Mouse (Mus musculus) forebrain, embryonic 12.5 days (tissue): Measurements from ENCODE around the gene Cachd1. TPM values are rescaled to one million over a fixed set of nuclear protein-coding genes. Genes with fewer than 3 reads are reported as not detected.

Experiments used
- ATAC-seq: fragments of 200-750 bp; cut with Nextera tagmentation; 2 replicates; pipeline ENCODE4 v1.8.0; 2017; ENCODE audit warnings: moderate TSS enrichment; ENCODE audit not compliant: low FRiP score
- H3K27ac ChIP-seq: fragments of 300-500 bp; sonication (generic); 2 replicates; pipeline ENCODE4 v1.5.1; 2016; ENCODE audit warnings: mild to moderate bottlenecking
- H3K27me3 ChIP-seq: fragments of 300-500 bp; sonication (generic); 2 replicates; pipeline ENCODE4 v1.6.1; 2016; ENCODE audit warnings: mild to moderate bottlenecking
- H3K36me3 ChIP-seq: fragments of 300-500 bp; sonication (generic); replicated peaks from 2 replicates; pipeline ENCODE4 v1.6.1; 2016; ENCODE audit warnings: mild to moderate bottlenecking
- H3K4me1 ChIP-seq: fragments of 300-500 bp; sonication (generic); 2 replicates; pipeline ENCODE4 v1.6.1; 2016
- H3K4me2 ChIP-seq: fragments of 300-500 bp; sonication (generic); 2 replicates; pipeline ENCODE4 v1.6.1; 2016; ENCODE audit warnings: mild to moderate bottlenecking, moderate library complexity
- H3K4me3 ChIP-seq: fragments of 300-500 bp; sonication (generic); replicated peaks from 2 replicates; pipeline ENCODE4 v1.5.1; 2016; ENCODE audit warnings: mild to moderate bottlenecking
- H3K9ac ChIP-seq: fragments of 300-500 bp; sonication (generic); 2 replicates; pipeline ENCODE4 v1.6.1; 2016; ENCODE audit warnings: mild to moderate bottlenecking
- H3K9me3 ChIP-seq: fragments of 300-500 bp; sonication (generic); 2 replicates; pipeline ENCODE4 v1.6.1; 2016
- WGBS: fragments of 180-500 bp; shearing (Covaris S2); methylation state at CpG from one replicate; pipeline ENCODE4 v1.1.7; 2016; 5-methylcytosine and 5-hydroxymethylcytosine counted together
- polyA plus RNA-seq: library from polyadenylated mRNA; unstranded; fragments of >200 nt; fragmentation: Nextera tagmentation; extraction: Ambion mirVana; gene quantifications from 2 replicates; pipeline ENCODE4 v1.2.1, GENCODE M21; 2016

Cachd1 gene
- polyA plus RNA-seq, 1 experiment from 2014 or later = 39.6 TPM

- no peaks in the 10 kb centered on the region for H3K9me3 ChIP-seq
- H3K4me3 ChIP-seq = no peak overlapping the region
- no peak overlapping the region for H3K27ac ChIP-seq
- no peak overlapping the region for H3K4me2 ChIP-seq
- peaks cover 14% of the 10 kb centered on the region for H3K27me3 ChIP-seq
- no peak for ATAC-seq
- no peak overlapping the region for H3K9ac ChIP-seq
- H3K4me1 ChIP-seq = peaks cover 46% of the 10 kb centered on the region
- 87% methylated on average over 14 of the region's 14 CpGs for WGBS
- no peaks in the 10 kb centered on the region for H3K36me3 ChIP-seq
These were observed 24.4 kb downstream of the Cachd1 start for GRCm38 (mm10) chr4:100800730-100801442.

- no peak for ATAC-seq
- Histone ChIP-seq H3K9me3 (no peaks in the 10 kb centered on the region), H3K27ac (no peak overlapping the region), H3K27me3 (peaks cover 11% of the 10 kb centered on the region; the same call in 1 of the 2 replicates), H3K4me3 (no peak overlapping the region), H3K4me2 (no peak overlapping the region), H3K4me1 (peaks cover 41% of the 10 kb centered on the region), H3K36me3 (no peaks in the 10 kb centered on the region), H3K9ac (no peak overlapping the region)
- 65% methylated on average over 3 of the region's 3 CpGs for WGBS
These were observed 24.9 kb downstream of the Cachd1 start for GRCm38 (mm10) chr4:100801443-100801786.

GRCm38 (mm10) chr4:100811057-100811695 lies 34.7 kb downstream of the Cachd1 start:
- Histone ChIP-seq H3K36me3 (no peaks in the 10 kb centered on the region), H3K4me1 (peaks cover 35% of the 10 kb centered on the region), H3K9ac (no peak overlapping the region), H3K27ac (peak overlapping the region; percentile 33; the same call in 1 of the 2 replicates), H3K9me3 (no peaks in the 10 kb centered on the region), H3K4me3 (no peak overlapping the region), H3K4me2 (peak overlapping the region; percentile 42), H3K27me3 (peaks cover 52% of the 10 kb centered on the region)
- 4% methylated on average over 5 of the region's 5 CpGs for WGBS
- peak; percentile 74 for ATAC-seq

GRCm38 (mm10) chr4:100811802-100812510 lies 35.5 kb downstream of the Cachd1 start:
- Histone ChIP-seq H3K9me3 (no peaks in the 10 kb centered on the region), H3K4me2 (peak overlapping the region; percentile 42), H3K27ac (peak overlapping the region; percentile 47; the same call in 1 of the 2 replicates), H3K4me1 (peaks cover 35% of the 10 kb centered on the region), H3K4me3 (no peak overlapping the region), H3K27me3 (peaks cover 48% of the 10 kb centered on the region), H3K36me3 (no peaks in the 10 kb centered on the region), H3K9ac (no peak overlapping the region)
- WGBS = 10% methylated on average over 8 of the region's 8 CpGs
- ATAC-seq = peak; percentile 27

GRCm38 (mm10) chr4:100813767-100814461 lies 37.4 kb downstream of the Cachd1 start:
- Histone ChIP-seq H3K36me3 (no peaks in the 10 kb centered on the region), H3K27me3 (peaks cover 37% of the 10 kb centered on the region), H3K27ac (no peak overlapping the region), H3K4me2 (no peak overlapping the region), H3K9ac (no peak overlapping the region), H3K9me3 (no peaks in the 10 kb centered on the region), H3K4me3 (no peak overlapping the region), H3K4me1 (peaks cover 35% of the 10 kb centered on the region)
- ATAC-seq = no peak
- 93% methylated on average over 2 of the region's 2 CpGs for WGBS

GRCm38 (mm10) chr4:100819238-100819637 lies 42.8 kb downstream of the Cachd1 start:
- H3K9me3 ChIP-seq = no peaks in the 10 kb centered on the region; the same call in 1 of the 2 replicates
- H3K4me2 ChIP-seq = no peak overlapping the region
- 0 out of 2 replicates have a peak overlapping the region, but pooled peaks have one; percentile 31 for H3K27ac ChIP-seq
- no peak overlapping the region for H3K9ac ChIP-seq
- 93% methylated on average over 3 of the region's 3 CpGs for WGBS
- peaks cover 20% of the 10 kb centered on the region; the same call in 1 of the 2 replicates for H3K27me3 ChIP-seq
- H3K36me3 ChIP-seq = no peaks in the 10 kb centered on the region
- ATAC-seq = no peak
- no peak overlapping the region for H3K4me3 ChIP-seq
- H3K4me1 ChIP-seq = 0 out of 2 replicates have a peak, but pooled peaks cover 3% of the 10 kb centered on the region

- H3K27ac ChIP-seq = no peak overlapping the region
- H3K4me2 ChIP-seq = no peak overlapping the region
- H3K4me1 ChIP-seq = peaks cover 10% of the 10 kb centered on the region
- 92% methylated on average over 7 of the region's 7 CpGs for WGBS
- no peak overlapping the region for H3K9ac ChIP-seq
- no peak overlapping the region for H3K4me3 ChIP-seq
- no peaks in the 10 kb centered on the region for H3K36me3 ChIP-seq
- no peaks in the 10 kb centered on the region for H3K27me3 ChIP-seq
- no peak for ATAC-seq
- no peaks in the 10 kb centered on the region; the same call in 1 of the 2 replicates for H3K9me3 ChIP-seq
These were observed 46.1 kb downstream of the Cachd1 start for GRCm38 (mm10) chr4:100822526-100822925.

GRCm38 (mm10) chr4:100827374-100827773 lies 50.9 kb downstream of the Cachd1 start:
- H3K4me2 ChIP-seq = no peak overlapping the region
- peaks cover 30% of the 10 kb centered on the region for H3K4me1 ChIP-seq
- 7% methylated on average over 5 of the region's 5 CpGs for WGBS
- no peak for ATAC-seq
- H3K36me3 ChIP-seq = 0 out of 2 replicates have a peak, but pooled peaks cover 3% of the 10 kb centered on the region
- no peaks in the 10 kb centered on the region for H3K27me3 ChIP-seq
- no peaks in the 10 kb centered on the region for H3K9me3 ChIP-seq
- H3K27ac ChIP-seq = no peak overlapping the region
- H3K9ac ChIP-seq = no peak overlapping the region
- H3K4me3 ChIP-seq = no peak overlapping the region

- Histone ChIP-seq H3K4me2 (no peak overlapping the region), H3K9ac (no peak overlapping the region), H3K27ac (no peak overlapping the region), H3K4me3 (no peak overlapping the region), H3K27me3 (no peaks in the 10 kb centered on the region), H3K4me1 (peaks cover 27% of the 10 kb centered on the region), H3K9me3 (no peaks in the 10 kb centered on the region), H3K36me3 (0 out of 2 replicates have a peak, but pooled peaks cover 5% of the 10 kb centered on the region)
- peak; percentile 65; the same call in 1 of the 2 replicates for ATAC-seq
- 5% methylated on average over 10 of the region's 10 CpGs for WGBS
These were observed 52.3 kb downstream of the Cachd1 start for GRCm38 (mm10) chr4:100828737-100829136.

- 84% methylated on average over 6 of the region's 6 CpGs for WGBS
These were observed 60.7 kb downstream of the Cachd1 start for GRCm38 (mm10) chr4:100837205-100837604.

GRCm38 (mm10) chr4:100842629-100843028 lies 66.2 kb downstream of the Cachd1 start:
- H3K4me2 ChIP-seq = no peak overlapping the region
- H3K27ac ChIP-seq = no peak overlapping the region
- ATAC-seq = no peak

More at GRCm38 (mm10) chr4:100837205-100837604, 60.7 kb downstream of the Cachd1 start:
- Histone ChIP-seq H3K9me3 (no peaks in the 10 kb centered on the region), H3K36me3 (0 out of 2 replicates have a peak, but pooled peaks cover 4% of the 10 kb centered on the region), H3K9ac (no peak overlapping the region), H3K4me3 (no peak overlapping the region), H3K27ac (no peak overlapping the region), H3K4me1 (peaks cover 20% of the 10 kb centered on the region), H3K4me2 (no peak overlapping the region), H3K27me3 (no peaks in the 10 kb centered on the region)
- ATAC-seq = no peak

GRCm38 (mm10) chr4:100843119-100843518 lies 66.6 kb downstream of the Cachd1 start:
- Histone ChIP-seq H3K9ac (no peak overlapping the region), H3K9me3 (no peaks in the 10 kb centered on the region), H3K4me2 (no peak overlapping the region), H3K4me1 (peaks cover 26% of the 10 kb centered on the region), H3K27ac (no peak overlapping the region), H3K36me3 (no peaks in the 10 kb centered on the region), H3K27me3 (no peaks in the 10 kb centered on the region), H3K4me3 (no peak overlapping the region)
- 31% methylated on average over 5 of the region's 5 CpGs for WGBS
- no peak for ATAC-seq

More at GRCm38 (mm10) chr4:100842629-100843028, 66.2 kb downstream of the Cachd1 start:
- Histone ChIP-seq H3K9me3 (no peaks in the 10 kb centered on the region), H3K36me3 (no peaks in the 10 kb centered on the region), H3K27me3 (no peaks in the 10 kb centered on the region), H3K9ac (no peak overlapping the region), H3K4me3 (no peak overlapping the region), H3K4me1 (peaks cover 26% of the 10 kb centered on the region)
- WGBS = 17% methylated on average over 5 of the region's 5 CpGs
